Comparison of ENCODE assay signal across 19 mouse cellular contexts in genomic region chr11:96637927-96638326, GRCm38 (mm10).
"Had no signal": no experiment of that assay in that cellular context is flagged by ENCODE, and none has a peak within 500 bp of the region (broad histone marks: within the 10 kb centered on the region; RNA-seq: fewer than 3 reads in every experiment).

No protein-coding gene starts in this region.

- H3K9ac ChIP-seq: limb, embryonic 13.5 days; liver, embryonic 13.5 days; neural tube, embryonic 12.5 days; neural tube, embryonic 15.5 days had no signal

- H3K27me3 ChIP-seq: liver, embryonic 13.5 days; neural tube, embryonic 15.5 days had no signal

- H3K4me3 ChIP-seq: layer of hippocampus, adult 2 months; limb, embryonic 10.5 days; limb, embryonic 13.5 days; liver, embryonic 13.5 days; neural tube, embryonic 12.5 days; neural tube, embryonic 15.5 days had no signal

- H3K4me2 ChIP-seq: limb, embryonic 13.5 days; liver, embryonic 13.5 days; midbrain, embryonic 11.5 days; neural tube, embryonic 12.5 days; neural tube, embryonic 15.5 days had no signal

- DNase-seq: kidney, adult 11 months; kidney, adult 8-10 months; kidney, postnatal 14 days; layer of hippocampus, adult 9-11 months; liver, embryonic 13.5 days; lung, adult 2 months; lung, postnatal 14 days; lung, postnatal 4 days; midbrain, embryonic 14.5 days; retina, postnatal 1 day; right cerebral cortex, postnatal 25 days; thymus, adult 18-20 months; thymus, postnatal 36 days had no signal

- H3K27ac ChIP-seq: layer of hippocampus, adult 2 months; limb, embryonic 10.5 days; limb, embryonic 13.5 days; liver, embryonic 13.5 days; neural tube, embryonic 12.5 days; neural tube, embryonic 15.5 days had no signal

- H3K36me3 ChIP-seq: limb, embryonic 10.5 days; limb, embryonic 13.5 days; liver, embryonic 13.5 days; neural tube, embryonic 12.5 days; neural tube, embryonic 15.5 days had no signal

- H3K9me3 ChIP-seq: limb, embryonic 10.5 days; limb, embryonic 13.5 days; liver, embryonic 13.5 days; neural tube, embryonic 12.5 days; neural tube, embryonic 15.5 days had no signal

- H3K4me1 ChIP-seq: liver, embryonic 13.5 days had no signal
